Mouse (Mus musculus) CH12.LX (cell line): ENCODE measurements at regions not wholly inside any gene's neighbourhood (a gene's known extent, or its start where the extent isn't known, plus 50 kb on each side); places are given as distances from the start of the nearest gene placed in this dataset.

Experiments used
- DNase-seq: peaks from one replicate; pipeline ENCODE4 v3.0.0-alpha.2; 2013; ENCODE audit errors: extremely low read depth
- H3K27ac ChIP-seq: 2 replicates; pipeline ENCODE4 v1.5.1; 2012; ENCODE audit warnings: low read depth, mild to moderate bottlenecking, control low read depth, moderate library complexity; ENCODE audit not compliant: insufficient read depth
- H3K27me3 ChIP-seq: replicated peaks from 2 replicates; pipeline ENCODE3; 2012; ENCODE audit warnings: inconsistent platforms
- H3K36me3 ChIP-seq, 2 experiments: replicated peaks in 1 of 2; 2 replicates each; pipeline versions ENCODE3 to v1.6.1; 2012; ENCODE audit warnings: inconsistent platforms in 1 of 2, low read length in 1 of 2, mild to moderate bottlenecking in 1 of 2, mixed read lengths in 1 of 2, moderate library complexity in 1 of 2; ENCODE audit not compliant: control insufficient read depth in 1 of 2, insufficient read depth in 1 of 2
- H3K4me1 ChIP-seq, 2 experiments: 2 replicates each; pipeline ENCODE4 v1.6.1; 2012; ENCODE audit warnings: inconsistent platforms in 1 of 2, moderate library complexity in 1 of 2; ENCODE audit not compliant: insufficient read depth in 2 of 2, control insufficient read depth in 1 of 2
- H3K4me2 ChIP-seq: 2 replicates; pipeline ENCODE4 v1.6.1; 2012; ENCODE audit warnings: low read depth, mild to moderate bottlenecking, control low read depth; ENCODE audit not compliant: poor library complexity, insufficient read depth, severe bottlenecking
- H3K4me3 ChIP-seq, 3 experiments: fragments of 150-350 bp in 1 of 3; sonication (generic) in 1 of 3; replicated peaks in 1 of 3; 2 replicates each; pipeline versions ENCODE3 to v1.5.1; 2011 to 2012; ENCODE audit warnings: low read depth in 2 of 3, low read length in 2 of 3, mild to moderate bottlenecking in 2 of 3, moderate library complexity in 2 of 3, control low read depth in 1 of 3, improper control_type of control experiment in 1 of 3, inconsistent platforms in 1 of 3, mixed read lengths in 1 of 3; ENCODE audit not compliant: poor library complexity in 1 of 3
- H3K79me2 ChIP-seq: replicated peaks from 2 replicates; pipeline ENCODE4 v1.6.1; 2012; ENCODE audit warnings: mild to moderate bottlenecking, moderate library complexity; ENCODE audit not compliant: control insufficient read depth, poor library complexity, insufficient read depth, severe bottlenecking; ENCODE audit errors: extremely low read depth
- H3K9ac ChIP-seq: 2 replicates; pipeline ENCODE4 v1.6.1; 2012; ENCODE audit warnings: low read depth, mild to moderate bottlenecking, control low read depth, moderate library complexity; ENCODE audit not compliant: insufficient read depth
- H3K9me3 ChIP-seq: replicated peaks from 2 replicates; pipeline ENCODE3; 2012; ENCODE audit warnings: low read length, inconsistent platforms, mixed read lengths
- ELF1 ChIP-seq: IDR thresholded peaks from 2 replicates; pipeline ENCODE4 v1.6.1; 2014; ENCODE audit warnings: low read depth, mild to moderate bottlenecking, inconsistent platforms, low read length, improper control_type of control experiment
- EP300 ChIP-seq: IDR thresholded peaks from 2 replicates; pipeline ENCODE4 v1.6.1; 2011; ENCODE audit warnings: low read length, improper control_type of control experiment
- GABPA ChIP-seq: IDR thresholded peaks from 2 replicates; pipeline ENCODE4 v1.6.1; 2012; ENCODE audit warnings: low read depth, low read length, improper control_type of control experiment, inconsistent platforms; ENCODE audit not compliant: insufficient replicate concordance
- HCFC1 ChIP-seq: IDR thresholded peaks from 2 replicates; pipeline ENCODE4 v1.6.1; 2012; ENCODE audit warnings: low read depth, mild to moderate bottlenecking, inconsistent platforms, low read length, improper control_type of control experiment
- MAFK ChIP-seq: IDR thresholded peaks from 2 replicates; pipeline ENCODE4 v1.6.1; 2011; ENCODE audit warnings: low read length, improper control_type of control experiment; ENCODE audit not compliant: insufficient replicate concordance
- MEF2A ChIP-seq: IDR thresholded peaks from 2 replicates; pipeline ENCODE4 v1.6.1; 2014; ENCODE audit warnings: low read depth, mild to moderate bottlenecking, inconsistent platforms, low read length, improper control_type of control experiment, borderline replicate concordance
- NELFE ChIP-seq: IDR thresholded peaks from 2 replicates; pipeline ENCODE4 v1.6.1; 2011; ENCODE audit warnings: low read depth, low read length, improper control_type of control experiment
- PAX5 ChIP-seq: IDR thresholded peaks from 2 replicates; pipeline ENCODE4 v1.6.1; 2012; ENCODE audit warnings: low read length, inconsistent platforms, mixed read lengths
- RAD21 ChIP-seq: IDR thresholded peaks from 2 replicates; pipeline ENCODE4 v1.6.1; 2011; ENCODE audit warnings: low read depth, mild to moderate bottlenecking, low read length, improper control_type of control experiment, moderate library complexity
- SIN3A ChIP-seq: IDR thresholded peaks from 2 replicates; pipeline ENCODE4 v1.6.1; 2012; ENCODE audit warnings: low read length, improper control_type of control experiment, inconsistent platforms
- SMC3 ChIP-seq: IDR thresholded peaks from 2 replicates; pipeline ENCODE4 v1.6.1; 2011; ENCODE audit warnings: low read depth, low read length, improper control_type of control experiment
- TBP ChIP-seq: conservative IDR thresholded peaks from 2 replicates; pipeline ENCODE4 v1.6.1; 2011; ENCODE audit warnings: low read depth, low read length, improper control_type of control experiment
- USF1 ChIP-seq: IDR thresholded peaks from 2 replicates; pipeline ENCODE4 v1.6.1; 2014; ENCODE audit warnings: low read depth, mild to moderate bottlenecking, inconsistent platforms, low read length, improper control_type of control experiment
- USF2 ChIP-seq: conservative IDR thresholded peaks from 2 replicates; pipeline ENCODE4 v1.6.1; 2011; ENCODE audit warnings: low read depth, low read length, improper control_type of control experiment
- ZC3H11A ChIP-seq: IDR thresholded peaks from 2 replicates; pipeline ENCODE4 v1.6.1; 2012; ENCODE audit warnings: low read depth, mild to moderate bottlenecking, inconsistent platforms, low read length, improper control_type of control experiment
- ZNF384 ChIP-seq: IDR thresholded peaks from 2 replicates; pipeline ENCODE4 v1.6.1; 2012; ENCODE audit warnings: low read depth, low read length, improper control_type of control experiment, inconsistent platforms
- dilution Hi-C: fragments of 300-500 bp; cut with MboI; formaldehyde crosslinking; loops from 2 replicates; pipeline ENCODE4 v1.14.3; 2020; ENCODE audit warnings: low sequenced_read_pairs; ENCODE audit not compliant: extremely low pct_unique_long_range_greater_than_20kb, extremely low pct_ligation_motif_present
- in situ Hi-C: fragments of 300-500 bp; cut with MboI; formaldehyde crosslinking; loops from 3 replicates; pipeline ENCODE4 v1.14.3; 2019; ENCODE audit warnings: low sequenced_read_pairs, low pct_ligation_motif_present, low pct_unique_long_range_greater_than_20kb, mixed read lengths

DNA sequence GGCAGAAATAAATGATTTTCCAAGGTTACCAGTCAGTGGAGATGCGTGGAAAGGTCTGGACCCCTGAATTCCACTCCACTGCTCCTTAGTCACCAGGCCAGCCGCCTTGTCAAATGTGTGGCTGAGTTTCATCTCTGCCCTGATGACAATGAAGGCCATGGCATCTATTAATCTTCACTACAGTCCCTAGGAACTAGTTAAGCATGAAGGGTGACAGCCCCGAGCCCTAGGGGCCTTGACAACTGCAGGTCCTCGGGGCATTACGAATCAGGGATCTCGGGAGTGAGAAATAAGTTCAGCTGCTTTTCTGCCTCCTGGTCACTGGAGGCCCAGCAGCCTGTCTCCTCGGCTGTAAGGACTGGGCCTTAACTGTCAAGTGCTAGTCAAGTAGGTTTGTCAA is 51.7 kb upstream of the Mgmt start:
- H3K4me1 ChIP-seq, result 0 out of 4 replicates have a peak, but pooled peaks cover 0 to 7% of the 10 kb centered on the region in 2 experiments
- H3K9ac ChIP-seq, result no peak overlapping the region
- no peak overlapping the region for H3K4me2 ChIP-seq
- no peaks in the 10 kb centered on the region for H3K79me2 ChIP-seq
- H3K9me3 ChIP-seq, result no peaks in the 10 kb centered on the region
- DNase-seq, result no peak
- in situ Hi-C loops, result no loop called here
- H3K4me3 ChIP-seq, result no peak overlapping the region
- H3K36me3 ChIP-seq, result no peaks in the 10 kb centered on the region
- dilution Hi-C loops, result no loop called here
- TF ChIP-seq HCFC1 (no peak), EP300 (no peak), SIN3A (no peak), RAD21 (no peak), ZC3H11A (no peak), MEF2A (no peak), NELFE (no peak), MAFK (no peak), PAX5 (no peak), SMC3 (no peak), ZNF384 (no peak)
- TF ChIP-seq, all 38 proteins: peak for 0
- no peak overlapping the region for H3K27ac ChIP-seq
- H3K27me3 ChIP-seq, result no peaks in the 10 kb centered on the region

DNA sequence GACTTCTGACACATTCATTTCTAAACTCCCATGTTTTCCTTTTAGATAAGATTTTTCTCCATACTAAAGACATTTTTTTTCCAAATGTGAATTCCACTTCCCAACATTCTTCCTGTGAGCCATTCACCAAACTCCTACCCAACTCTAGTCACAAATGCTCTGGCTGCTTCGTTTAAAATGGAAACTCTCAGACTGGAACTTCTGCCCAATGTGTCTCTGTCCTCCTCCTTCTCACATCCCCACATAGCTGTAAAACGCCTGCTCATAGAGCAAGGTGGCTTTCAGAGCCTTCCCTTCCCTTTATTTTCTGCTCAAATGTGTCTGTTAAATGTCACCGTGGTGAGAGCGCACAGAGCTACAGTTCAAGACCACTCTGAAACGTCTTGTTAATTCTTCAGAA is 50.1 kb upstream of the Mgmt start:
- Histone ChIP-seq H3K4me2 (no peak overlapping the region), H3K9me3 (no peaks in the 10 kb centered on the region), H3K4me1 (peaks cover 0 to 14% of the 10 kb centered on the region in 2 experiments; a peak in 2 of 4 replicates), H3K27ac (no peak overlapping the region), H3K36me3 (no peaks in the 10 kb centered on the region), H3K79me2 (no peaks in the 10 kb centered on the region), H3K4me3 (no peak overlapping the region), H3K27me3 (no peaks in the 10 kb centered on the region), H3K9ac (no peak overlapping the region)
- no peak for TF ChIP-seq ELF1
- TF ChIP-seq SIN3A, result no peak
- TF ChIP-seq USF2, result no peak
- TF ChIP-seq TBP, result peak; percentile 71
- TF ChIP-seq USF1, result no peak
- TF ChIP-seq GABPA, result no peak
- no peak for DNase-seq
- dilution Hi-C loops, result no loop called here
- in situ Hi-C loops, result no loop called here
